Mouse (Mus musculus): ENCODE data around the gene Scube2. TPM values are rescaled to one million over a fixed set of nuclear protein-coding genes. Genes with fewer than 3 reads are reported as not detected.

Scube2 gene
- total RNA-seq, 2 experiments from 2014 or later: 0.26 to 0.56 TPM

DNA sequence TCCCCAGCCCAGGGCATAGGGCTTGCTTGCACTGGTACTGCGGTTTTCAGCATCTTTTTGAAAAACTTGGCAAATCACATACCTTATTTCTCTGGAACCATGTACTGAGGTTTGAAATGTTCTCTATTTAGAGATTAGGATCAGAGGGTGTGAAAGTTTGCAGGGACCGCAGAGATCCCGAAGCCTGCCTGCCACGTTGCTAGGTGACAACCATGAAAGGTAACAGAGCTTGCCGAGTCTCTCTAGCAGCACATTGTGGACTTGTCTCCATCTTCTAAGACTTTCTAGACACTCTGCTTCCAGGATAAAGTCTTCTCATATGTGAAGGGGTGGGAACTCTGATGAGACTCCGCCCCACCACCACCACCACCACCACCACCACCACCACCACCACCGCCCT lies 13.5 kb downstream of the Scube2 start:
- DNase-seq: no peak

DNA sequence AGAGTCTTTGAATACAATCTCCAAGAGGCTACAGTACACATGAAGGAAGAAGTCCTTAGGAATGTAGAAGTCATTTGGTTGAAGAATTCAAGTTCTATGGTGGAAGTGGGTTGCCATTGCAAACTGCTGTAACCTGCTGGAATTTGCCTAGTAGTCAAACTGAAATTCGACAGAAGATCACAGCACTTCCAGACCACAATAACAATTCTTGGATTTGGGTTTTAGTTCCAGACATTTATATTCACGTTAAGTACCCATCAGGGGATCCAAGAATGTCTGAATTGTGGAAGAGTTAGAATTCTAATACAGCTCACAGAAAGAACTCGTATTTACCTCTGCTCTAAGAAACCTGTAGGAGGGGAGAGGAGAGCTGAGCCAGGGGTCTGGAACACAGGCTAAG lies 14.9 kb downstream of the Scube2 start:
- DNase-seq: no peak

DNA sequence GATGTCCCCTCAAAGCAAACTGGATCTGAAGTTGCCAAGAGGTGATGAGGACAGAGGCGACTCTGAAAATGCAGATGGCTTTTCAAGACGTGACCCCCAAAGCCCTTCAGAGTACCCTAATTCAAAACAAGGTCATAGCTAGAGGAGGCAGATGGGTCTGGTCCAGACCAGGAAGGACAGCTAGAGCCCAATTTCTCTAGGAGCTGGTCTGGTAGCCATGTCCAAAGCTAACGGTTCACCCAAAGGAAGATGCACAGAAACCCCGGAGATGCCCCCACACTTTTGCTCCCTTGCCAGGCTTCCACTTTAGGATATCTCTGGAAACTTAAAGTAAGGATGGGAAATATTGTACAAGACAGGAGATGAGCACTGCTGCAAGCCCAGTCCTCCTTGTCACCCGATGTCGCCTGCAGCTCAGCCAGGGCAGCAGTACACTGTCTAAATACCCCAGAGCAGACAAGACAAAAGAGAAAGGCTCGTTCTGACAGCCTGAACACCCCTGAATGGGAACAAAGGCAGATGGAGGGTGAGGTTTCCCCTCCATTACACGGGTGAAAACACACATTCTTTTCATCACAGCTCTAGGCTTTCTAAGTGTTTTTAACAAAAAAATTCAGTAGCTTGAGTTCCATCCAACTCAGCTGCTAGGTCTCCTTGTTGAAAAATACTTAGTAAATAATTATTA lies 15.6 kb downstream of the Scube2 start:
- DNase-seq: no peak

DNA sequence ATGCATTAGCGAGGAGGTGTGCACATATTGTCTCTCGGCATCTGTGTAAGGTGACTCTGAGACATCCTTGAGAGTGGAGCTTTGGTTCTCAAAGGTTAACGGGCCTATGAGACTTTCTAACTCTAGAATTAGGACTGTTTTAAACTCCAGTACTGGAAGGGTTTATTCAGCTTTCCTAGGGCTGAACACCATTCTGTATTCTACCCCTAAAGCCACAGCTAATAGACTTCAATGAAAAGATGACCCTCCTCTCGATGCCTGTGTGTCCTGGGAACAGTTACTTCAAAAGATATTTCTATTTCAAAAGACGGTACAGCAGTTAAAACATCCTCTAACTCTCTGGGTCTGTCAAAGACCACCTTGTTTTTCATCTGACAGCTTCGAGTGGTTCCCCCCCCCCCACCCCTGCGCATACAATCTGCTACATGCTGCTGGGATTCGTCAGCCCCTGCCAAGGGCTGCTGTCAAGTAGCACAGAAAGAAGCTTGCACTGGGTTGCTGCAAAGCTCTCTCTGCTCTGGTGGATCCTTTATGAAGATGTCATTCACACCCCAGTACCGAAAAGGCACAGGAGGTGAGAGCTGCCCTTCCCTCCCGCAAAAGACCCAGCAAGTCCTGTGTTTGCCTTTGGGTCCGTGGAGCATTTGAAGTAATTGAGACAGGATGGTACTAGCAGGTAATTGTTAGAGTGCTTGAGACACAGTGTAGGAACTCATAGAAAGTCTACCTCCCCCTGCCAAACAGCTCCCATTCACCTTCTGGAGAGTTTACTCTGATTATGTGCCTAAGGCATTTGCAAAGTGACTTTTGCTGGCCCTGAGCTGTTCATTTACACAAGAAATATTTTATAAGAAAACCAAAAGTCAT lies 16.4 kb downstream of the Scube2 start:
- DNase-seq: no peak

DNA sequence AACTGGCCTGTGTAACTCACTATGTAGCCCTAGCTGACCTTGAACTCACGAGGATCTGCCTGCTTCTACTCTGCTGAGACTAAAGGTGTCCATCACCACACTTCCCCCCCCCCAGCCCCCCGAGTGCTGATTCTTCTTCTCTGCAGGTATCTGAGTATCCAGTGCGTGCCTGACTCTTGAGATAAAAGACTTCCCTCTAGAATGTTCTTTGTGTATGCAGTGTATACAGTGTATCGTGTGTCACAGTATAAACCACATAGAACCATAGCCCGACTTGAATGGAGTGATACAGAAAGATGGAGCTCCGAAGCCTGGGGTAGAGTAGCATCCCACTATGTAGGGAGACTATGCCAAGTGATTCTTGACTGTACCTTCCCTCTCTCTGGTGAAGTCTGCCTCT lies 21.4 kb downstream of the Scube2 start:
- no peak for DNase-seq

DNA sequence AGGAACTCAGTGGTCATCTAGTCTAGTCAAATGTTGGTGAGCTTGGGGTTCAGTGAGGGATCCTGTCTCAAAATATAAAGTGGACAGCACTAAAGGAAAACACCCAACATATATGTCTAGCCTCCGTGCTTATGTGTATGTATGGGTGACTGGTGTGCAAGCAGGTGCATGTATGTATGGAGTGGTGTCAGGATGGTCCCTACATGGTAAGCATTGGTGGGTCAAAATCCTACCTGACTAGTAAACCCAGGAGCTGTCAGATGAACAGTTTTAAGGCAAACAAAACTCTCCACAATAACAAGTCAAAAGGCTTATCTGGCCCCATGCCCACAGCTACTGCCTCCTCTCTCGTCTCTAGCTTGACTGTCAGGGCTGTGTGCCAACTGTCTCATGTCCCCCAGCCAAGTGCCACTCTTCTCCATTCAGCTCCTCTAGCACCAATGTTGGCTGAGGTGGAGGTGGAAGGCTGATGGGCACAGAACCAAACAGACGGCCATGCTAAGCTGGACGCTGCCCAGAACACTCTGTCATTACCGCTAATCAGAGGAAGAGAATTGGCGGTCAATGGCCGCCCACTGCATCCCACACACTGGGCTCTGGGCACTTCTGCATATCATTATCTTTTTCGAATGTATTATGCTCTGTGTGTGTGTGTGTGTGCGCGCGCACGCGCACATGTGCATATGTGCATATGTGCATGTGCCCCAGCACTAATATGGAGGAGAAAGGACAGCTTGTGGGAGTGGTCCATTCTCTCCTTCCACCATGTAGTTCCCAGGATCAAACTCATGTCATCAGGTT lies 23.7 kb downstream of the Scube2 start:
- peak; percentile 20 to 21 for DNase-seq

DNA sequence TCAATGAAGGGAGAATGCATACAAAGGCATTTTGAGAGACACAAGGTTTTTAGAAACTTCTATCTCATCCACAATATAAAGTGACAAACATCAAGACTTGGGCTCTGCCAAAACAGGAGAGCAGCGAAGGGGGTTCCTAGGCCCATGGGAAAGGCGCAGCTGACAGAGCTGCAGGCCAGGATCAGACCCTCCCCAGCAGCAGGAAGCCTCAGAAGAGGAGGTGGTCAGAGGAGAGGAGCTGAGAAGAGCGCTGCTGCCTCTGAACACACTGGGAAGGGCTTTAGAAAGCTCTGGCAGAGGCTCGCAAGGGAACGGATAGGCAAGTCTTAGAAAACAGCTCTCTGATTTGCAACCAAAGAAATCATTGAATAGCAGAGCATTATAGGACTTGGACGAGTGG lies 24.4 kb downstream of the Scube2 start:
- DNase-seq: no peak

DNA sequence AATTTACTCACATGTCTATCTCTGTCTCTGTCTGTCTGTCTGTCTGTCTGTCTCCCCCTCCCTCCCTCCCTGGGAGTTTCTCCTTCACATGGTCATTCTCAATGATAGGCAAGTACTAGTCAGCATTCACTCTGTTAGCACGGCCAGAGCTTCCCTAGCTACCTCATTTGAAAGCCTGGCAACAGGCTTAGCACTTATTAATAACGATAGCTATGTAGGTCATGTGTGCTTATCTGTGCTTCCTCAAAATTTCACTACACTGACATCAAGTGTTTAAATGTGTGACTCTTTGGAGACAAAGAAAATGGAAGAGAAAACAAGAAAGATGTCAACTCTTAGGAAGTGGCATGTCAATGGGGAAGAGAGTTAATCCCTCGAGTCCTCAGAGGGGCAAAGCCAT lies 26.9 kb downstream of the Scube2 start:
- DNase-seq: no peak

DNA sequence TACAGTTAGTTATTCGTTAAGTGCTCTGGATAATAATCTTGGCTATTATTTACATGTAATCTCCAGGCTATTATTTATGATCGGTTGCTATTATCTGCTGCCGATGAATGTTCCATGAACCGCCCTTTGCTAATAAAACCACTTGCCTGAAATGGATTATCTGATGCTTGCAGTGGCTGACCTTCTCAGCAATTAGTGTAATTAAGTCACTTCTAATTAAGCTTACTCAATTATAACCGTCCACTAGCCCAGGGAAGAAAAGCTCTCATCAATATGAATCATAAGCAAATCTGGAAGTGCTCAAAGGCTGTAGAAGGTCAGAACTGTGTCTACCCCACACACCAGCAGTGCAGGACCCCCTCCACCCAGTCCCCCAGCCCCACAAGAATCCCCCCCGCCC lies 27.8 kb downstream of the Scube2 start:
- no peak for DNase-seq

DNA sequence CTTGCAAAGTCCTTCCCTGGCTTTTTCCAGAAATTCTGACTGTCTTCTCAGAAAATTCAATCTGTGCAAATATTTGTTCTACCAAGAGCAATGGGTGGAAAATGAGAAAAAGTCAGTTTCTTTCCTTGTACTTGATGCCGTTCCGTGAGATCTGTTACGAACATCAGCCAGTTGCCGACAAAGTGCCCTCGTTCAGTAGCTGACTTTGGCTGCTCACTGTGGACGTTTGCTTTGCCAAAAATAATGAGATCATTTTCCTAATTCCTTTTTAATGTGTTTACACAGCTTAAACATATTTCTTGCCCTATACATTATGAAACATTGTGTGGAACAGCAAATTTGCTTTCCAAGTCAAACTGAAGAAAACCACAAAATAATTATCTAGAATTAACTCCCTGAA lies 30.6 kb downstream of the Scube2 start:
- no peak for DNase-seq

DNA sequence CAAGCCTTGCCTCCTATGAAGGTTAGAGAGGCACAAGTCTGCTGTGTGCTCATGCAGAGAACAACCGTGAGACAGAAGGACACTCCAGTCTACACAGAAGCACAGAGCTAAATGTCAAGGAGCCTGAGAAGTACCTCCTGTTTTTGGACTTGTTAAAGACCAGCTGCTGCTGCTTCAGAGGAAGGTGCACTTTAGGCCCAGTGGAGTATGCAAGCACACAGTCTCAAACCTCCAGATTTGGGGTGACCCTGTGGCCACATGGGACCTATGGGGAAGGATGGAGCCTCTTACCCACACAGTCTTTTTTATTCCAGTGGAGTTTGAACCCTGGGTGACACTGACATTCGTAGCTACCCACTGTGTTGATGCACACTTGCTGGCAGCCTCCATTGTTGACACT lies 34.1 kb downstream of the Scube2 start:
- peak; percentile 16 to 17 for DNase-seq

DNA sequence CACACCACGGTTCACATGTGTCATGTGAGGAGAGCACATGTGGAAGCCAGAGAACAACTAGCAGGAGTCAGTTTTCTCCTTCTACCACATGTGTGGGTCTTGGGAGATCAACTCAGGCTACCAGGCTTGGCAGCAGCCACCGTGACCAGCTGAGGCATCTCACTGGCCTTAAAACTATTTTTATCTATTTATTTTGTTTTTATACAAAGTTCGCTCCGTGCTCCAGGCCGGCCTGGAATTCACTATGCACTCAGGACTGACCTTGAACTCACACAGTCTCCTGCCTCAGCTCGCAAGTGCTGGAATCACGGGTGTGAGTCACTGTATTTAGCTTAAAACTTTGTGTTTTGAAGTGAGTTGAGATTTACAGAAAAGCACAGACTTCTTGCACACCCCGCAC lies 38.6 kb downstream of the Scube2 start:
- peak; percentile 61 to 70 for DNase-seq

DNA sequence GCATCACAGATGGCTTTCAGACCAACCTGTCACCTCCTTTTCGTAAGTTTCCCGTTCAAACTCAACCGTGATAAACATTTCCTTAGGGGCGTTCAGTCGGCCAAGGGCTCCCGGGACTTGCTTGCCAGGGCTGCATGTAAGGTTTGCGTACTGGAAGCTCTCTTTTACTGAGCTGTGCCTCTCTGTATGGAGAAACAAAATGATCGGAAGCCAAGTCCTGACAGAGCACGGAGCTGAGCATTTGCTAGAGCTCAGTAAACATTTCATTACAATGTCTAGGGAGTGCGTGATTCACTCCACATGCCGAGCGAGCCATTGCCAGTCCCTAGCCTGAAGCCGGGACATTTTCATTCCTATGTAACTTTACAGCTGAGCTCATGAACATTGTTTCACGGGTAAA lies 40.2 kb downstream of the Scube2 start:
- DNase-seq: no peak

DNA sequence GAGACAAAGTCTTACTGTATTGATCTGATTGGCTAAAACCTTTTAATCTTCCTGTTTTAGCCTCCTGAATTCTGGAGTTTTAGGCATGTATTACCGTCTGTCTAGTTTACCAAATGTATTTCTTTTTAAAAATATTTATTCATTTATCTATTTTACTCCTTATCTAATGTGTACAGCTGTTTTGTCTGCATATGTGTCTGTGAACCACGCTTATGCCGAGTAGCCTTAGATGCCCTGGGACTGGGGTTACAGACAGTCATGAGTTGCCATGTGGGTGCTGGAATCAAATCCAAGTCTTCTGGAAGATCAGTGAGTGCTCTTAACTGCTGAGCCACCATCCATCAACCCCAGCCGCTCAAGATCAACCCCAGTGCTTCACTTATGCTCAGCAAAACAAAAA lies 46.9 kb downstream of the Scube2 start:
- DNase-seq: no peak

DNA sequence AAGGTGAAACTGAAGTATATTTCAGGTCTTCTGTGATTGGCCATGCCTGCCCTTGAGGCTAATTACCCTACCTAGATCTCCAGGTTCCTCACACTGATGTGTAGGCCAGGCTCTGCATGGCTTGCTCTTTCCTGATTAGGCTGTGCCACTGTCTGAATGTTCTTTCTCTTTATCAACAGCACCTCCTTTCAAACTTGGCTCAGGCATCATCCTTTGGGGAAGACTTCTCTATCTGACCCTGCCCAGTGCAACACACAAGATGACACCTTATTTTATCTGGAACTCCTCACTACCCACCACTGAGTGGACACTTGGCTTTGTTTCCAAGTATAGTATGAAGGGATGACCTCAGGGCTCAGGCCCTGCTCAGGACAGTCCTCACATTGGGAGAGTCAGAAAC lies 47.5 kb downstream of the Scube2 start:
- no peak for DNase-seq

DNA sequence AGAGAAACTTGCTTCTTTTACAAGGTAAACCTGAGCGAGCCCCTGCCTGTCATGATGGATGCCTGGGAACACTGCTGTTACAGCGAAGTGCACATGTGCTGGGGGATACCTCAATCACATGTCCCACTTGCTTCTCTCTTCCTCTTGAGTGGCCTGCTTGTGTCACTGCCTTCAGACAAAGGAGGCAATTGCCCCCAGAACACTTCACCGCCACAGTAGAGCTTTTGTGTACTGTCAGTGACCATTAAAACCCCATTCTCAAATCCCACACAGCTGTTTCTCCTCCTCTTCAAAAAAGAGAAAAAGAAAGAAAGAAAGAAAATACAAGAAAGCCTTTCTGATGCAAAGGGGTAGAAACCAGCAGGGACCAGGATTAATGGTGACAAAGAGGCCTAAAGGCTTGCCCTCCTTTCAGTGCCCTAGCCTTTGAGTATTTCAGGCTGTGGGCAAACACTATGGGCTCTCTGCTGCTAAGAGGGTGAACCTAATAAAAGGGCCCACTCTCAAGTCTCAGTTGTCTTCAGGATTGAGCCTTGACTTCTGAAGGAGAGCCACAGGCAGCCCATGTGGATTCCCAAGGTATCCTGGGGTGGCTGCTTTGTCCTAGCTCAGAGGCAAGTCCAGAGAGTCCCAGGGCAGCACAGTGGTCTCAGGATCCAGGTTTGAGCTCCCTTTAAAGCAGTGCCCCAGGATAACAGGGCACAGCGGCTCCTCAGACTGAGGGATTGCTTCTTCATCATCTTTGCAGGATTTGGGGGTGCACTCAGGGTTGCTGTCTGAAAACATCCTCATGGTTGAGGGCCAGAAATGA lies 51.9 kb downstream of the Scube2 start:
- DNase-seq: no peak

DNA sequence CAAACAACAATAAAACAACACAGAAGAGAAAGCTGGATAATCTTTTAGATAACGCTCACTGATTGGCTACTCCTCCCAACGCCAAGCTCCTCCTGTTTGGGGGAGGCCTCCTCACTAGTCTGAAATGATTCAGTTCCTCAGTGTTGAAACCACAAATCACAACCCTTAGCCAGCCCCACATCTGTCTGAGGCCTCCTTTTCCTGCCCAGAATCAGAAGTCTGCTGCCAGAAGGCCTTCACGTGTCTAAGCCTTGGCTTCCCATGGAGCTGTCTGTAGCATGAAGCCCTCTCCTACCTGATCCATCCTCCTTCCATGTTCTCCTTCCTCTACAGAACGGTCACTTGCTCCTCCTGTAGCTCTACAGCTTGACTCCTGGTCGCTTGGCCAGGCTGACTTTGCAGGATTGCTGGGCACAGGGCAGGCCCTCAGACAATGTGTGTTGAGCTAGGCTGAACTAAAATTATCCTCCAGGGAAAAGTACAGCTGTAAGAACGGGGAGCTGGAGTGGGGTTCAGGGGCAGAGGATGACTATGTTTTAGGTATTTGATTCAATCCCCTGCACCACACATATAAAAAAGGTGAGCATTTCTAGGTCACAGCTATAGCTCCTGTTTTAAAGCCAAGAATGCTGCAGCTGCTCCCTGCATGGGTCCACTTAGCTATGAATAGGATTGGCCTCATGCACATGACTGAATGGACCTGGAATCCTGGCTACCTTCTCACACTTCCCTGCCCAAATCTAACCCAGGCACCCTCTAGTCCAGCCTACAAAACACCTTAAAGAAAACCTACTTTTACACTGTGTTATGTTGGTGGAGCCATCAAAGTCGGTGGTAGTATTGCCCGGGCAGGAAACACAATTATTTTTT lies 57.6 kb downstream of the Scube2 start:
- DNase-seq: no peak

DNA sequence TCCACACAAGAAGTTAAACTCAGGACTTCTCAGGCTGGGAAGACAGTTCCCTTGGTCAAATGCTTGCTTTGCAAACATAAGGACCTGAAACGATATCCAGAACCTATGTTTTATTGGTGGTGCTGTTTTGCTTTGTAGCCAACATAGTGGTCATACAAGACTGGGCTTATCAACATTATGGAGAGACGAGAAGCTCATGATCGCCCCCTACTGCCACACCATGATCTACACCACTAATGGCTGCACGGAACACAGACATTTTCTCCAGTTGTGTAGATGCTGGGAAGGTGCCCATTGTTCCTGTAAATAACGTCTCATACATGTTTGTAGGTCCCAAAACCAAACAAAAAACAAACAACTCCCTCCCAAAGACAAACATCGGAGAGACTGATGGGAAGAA lies 60.6 kb downstream of the Scube2 start:
- peak; percentile 27 to 55 for DNase-seq

DNA sequence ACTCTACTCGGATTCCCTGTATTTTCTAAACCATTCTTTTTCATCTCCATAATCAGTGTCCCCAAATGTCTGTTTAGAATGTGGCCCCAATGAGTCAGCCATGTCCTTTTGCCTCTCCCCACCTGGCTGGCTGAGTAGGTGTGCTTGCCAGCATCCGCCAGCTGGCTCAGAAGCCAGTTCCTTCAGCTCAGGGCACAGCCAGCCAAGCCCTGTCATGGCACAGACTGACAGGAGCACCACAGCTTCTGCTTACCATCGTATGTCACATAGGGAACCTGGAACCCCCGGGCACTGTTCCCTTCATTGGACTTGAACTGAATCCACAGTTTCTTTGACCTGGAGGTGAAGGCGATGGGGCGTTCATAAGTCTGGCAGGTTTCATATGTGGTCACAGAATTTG lies 61.1 kb downstream of the Scube2 start:
- DNase-seq: peak; percentile 62 to 63

DNA sequence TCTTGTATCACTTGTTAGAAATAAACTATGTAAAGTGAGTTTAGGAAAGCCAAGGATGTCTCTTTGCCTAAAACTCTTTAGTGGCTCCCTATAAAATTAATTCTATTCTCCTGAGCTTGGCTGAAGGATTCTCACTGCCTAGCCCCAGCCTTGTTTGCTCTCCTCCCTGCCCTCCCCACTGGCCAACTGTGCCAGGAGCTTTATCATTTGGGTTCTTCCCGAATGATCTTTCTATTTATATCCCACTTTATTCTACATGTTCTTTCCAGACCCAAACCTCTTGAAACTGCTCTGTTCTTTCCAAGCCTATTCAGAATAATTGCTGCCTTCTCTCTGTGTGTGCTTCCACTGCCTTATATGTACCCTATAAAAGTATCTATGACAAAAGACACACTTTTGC lies 62.0 kb downstream of the Scube2 start:
- no peak for DNase-seq

DNA sequence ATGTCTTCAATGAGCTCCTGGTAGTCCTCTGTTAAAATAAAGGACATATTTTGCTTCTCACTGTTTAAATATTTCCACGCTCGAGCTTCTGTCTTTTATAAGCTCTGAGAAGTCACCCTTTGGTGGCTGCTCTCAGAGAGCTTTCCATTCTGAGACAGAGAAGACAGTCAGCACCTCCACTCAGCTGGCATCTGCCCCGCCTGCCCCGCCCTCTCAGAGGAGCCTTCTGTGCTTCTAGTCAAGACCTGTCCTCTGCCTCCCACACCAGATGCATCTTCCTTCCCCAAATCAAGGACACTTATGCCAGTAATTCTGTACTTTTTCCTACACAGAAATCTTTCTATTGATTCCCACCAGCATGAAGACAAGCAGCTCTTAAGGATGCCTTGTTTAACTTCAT lies 64.9 kb downstream of the Scube2 start:
- no peak for DNase-seq

All from adrenal gland, postnatal 36 days (tissue).